Mouse (Mus musculus) liver, embryonic 14.5 days (tissue): Measurements from ENCODE around the gene Heatr5a. TPM values are rescaled to one million over a fixed set of nuclear protein-coding genes. Genes with fewer than 3 reads are reported as not detected.

Source experiments
- ATAC-seq: fragments of 200-750 bp; cut with Nextera tagmentation; 2 replicates; pipeline ENCODE4 v1.8.0; 2017; ENCODE audit warnings: moderate number of reproducible peaks, mild to moderate bottlenecking, moderate library complexity; ENCODE audit not compliant: insufficient read depth
- DNase-seq, 3 experiments: peaks; one replicate each; pipeline ENCODE4 v3.0.0-alpha.2; 2012 to 2013; ENCODE audit warnings: low read depth in 3 of 3, low spot score in 3 of 3
- H3K27ac ChIP-seq: fragments of 300-500 bp; sonication (generic); 2 replicates; pipeline ENCODE4 v1.5.1; 2014; ENCODE audit warnings: moderate library complexity, mild to moderate bottlenecking, control low read depth, inconsistent platforms
- H3K27me3 ChIP-seq: fragments of 300-500 bp; sonication (generic); 2 replicates; pipeline ENCODE4 v1.6.1; 2014; ENCODE audit warnings: mild to moderate bottlenecking, low read length, moderate library complexity; ENCODE audit not compliant: control insufficient read depth, insufficient read depth
- H3K36me3 ChIP-seq: fragments of 300-500 bp; sonication (generic); replicated peaks from 2 replicates; pipeline ENCODE4 v1.6.1; 2014; ENCODE audit warnings: low read depth; ENCODE audit not compliant: control insufficient read depth, insufficient read depth
- H3K4me1 ChIP-seq, 2 experiments: fragments of 200-500 bp in 1 of 2; fragments of 300-500 bp in 1 of 2; sonication (generic) in 1 of 2; replicated peaks; 2 replicates each; pipeline ENCODE4 v1.6.1; 2012 to 2014; ENCODE audit warnings: antibody characterized with exemption in 1 of 2, inconsistent platforms in 1 of 2, low read length in 1 of 2; ENCODE audit not compliant: control insufficient read depth in 2 of 2, insufficient read depth in 2 of 2
- H3K4me2 ChIP-seq: fragments of 300-500 bp; sonication (generic); 2 replicates; pipeline ENCODE4 v1.6.1; 2014; ENCODE audit warnings: low read depth, mild to moderate bottlenecking, control low read depth, moderate library complexity
- H3K4me3 ChIP-seq, 2 experiments: fragments of 200-500 bp in 1 of 2; fragments of 300-500 bp in 1 of 2; sonication (generic) in 1 of 2; 2 replicates each; pipeline ENCODE4 v1.5.1; 2012 to 2014; ENCODE audit warnings: low read depth in 2 of 2, low read length in 2 of 2, mild to moderate bottlenecking in 2 of 2, control low read depth in 1 of 2, inconsistent platforms in 1 of 2, moderate library complexity in 1 of 2; ENCODE audit not compliant: insufficient read depth in 1 of 2
- H3K9ac ChIP-seq: fragments of 300-500 bp; sonication (generic); replicated peaks from 2 replicates; pipeline ENCODE4 v1.6.1; 2014; ENCODE audit warnings: mild to moderate bottlenecking, control low read depth, moderate library complexity
- H3K9me3 ChIP-seq: fragments of 300-500 bp; sonication (generic); 2 replicates; pipeline ENCODE4 v1.6.1; 2016; ENCODE audit warnings: low read length, mixed read lengths; ENCODE audit not compliant: control insufficient read depth
- CTCF ChIP-seq: IDR thresholded peaks from 2 replicates; pipeline ENCODE4 v1.5.1; 2016; ENCODE audit warnings: antibody characterized with exemption, low read depth, control low read depth
- EP300 ChIP-seq: IDR thresholded peaks from 2 replicates; pipeline ENCODE4 v1.6.1; 2016; ENCODE audit warnings: antibody characterized with exemption, low read depth
- WGBS: fragments of 180-500 bp; shearing (Covaris S2); extraction: QIAGEN DNeasy Blood & Tissue Kit; methylation state at CpG from one replicate; pipeline ENCODE4 v1.1.7; 2014; ENCODE audit not compliant: insufficient replicate concordance; 5-methylcytosine and 5-hydroxymethylcytosine counted together
- polyA plus RNA-seq, 2 experiments: library from polyadenylated mRNA; depleted of rRNA in 1 of 2; stranded (reverse) in 1 of 2; unstranded in 1 of 2; fragments of >200 nt; fragmentation: Nextera tagmentation in 1 of 2; extraction: Ambion mirVana in 1 of 2; gene quantifications; 2 replicates each; pipeline versions ENCODE4 v1.2.1 to v1.2.3; 2012 to 2014

The Heatr5a gene
- polyA plus RNA-seq, 2 experiments = 5.6 to 8.2 TPM

DNA sequence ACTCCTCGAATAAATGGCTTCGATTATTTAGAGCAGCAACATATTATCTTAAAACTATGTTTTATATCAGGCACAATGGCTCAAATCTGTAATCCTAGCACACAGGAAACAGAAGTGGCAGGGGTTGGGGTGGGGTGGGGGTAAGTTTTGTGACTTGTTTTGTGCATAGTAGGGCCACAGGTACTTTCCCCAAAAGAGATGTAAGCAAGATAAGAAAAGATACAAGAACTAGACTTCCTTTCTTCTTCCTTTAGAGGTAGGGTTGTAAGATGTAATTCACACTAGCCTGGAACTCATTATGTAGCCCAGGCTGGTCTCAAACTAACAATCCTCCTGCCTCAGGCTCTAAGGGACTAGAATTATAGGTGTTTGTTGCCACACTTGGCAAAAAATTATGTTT lies 41.5 kb downstream of the Heatr5a start:
- 75% methylated on average over 2 of the region's 2 CpGs for WGBS

DNA sequence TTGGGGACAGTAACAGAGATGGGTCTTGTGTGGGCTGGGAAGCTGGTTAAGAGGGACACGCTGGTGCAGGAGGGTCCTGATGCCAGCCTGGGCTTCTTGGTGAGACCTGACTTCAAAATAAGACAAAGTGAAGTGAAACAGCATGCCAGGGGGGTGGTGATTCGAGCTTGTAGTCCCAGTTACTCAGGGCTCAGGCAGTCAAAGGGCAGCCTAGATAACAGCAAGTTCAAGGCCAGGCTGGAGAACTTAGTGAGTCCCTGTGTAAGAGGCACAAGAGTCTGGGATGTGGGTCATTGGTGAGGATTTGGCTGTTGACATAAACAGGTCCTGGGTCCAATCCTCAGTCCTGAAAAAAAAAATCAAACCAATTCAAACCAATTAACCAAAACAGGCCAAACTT lies 53.9 kb downstream of the Heatr5a start:
- Histone ChIP-seq H3K4me1 (no peaks in the 10 kb centered on the region), H3K27me3 (no peaks in the 10 kb centered on the region), H3K36me3 (peaks cover 21% of the 10 kb centered on the region), H3K27ac (no peak overlapping the region), H3K4me2 (no peak overlapping the region), H3K4me3 (no peak overlapping the region), H3K9ac (no peak overlapping the region), H3K9me3 (no peaks in the 10 kb centered on the region)
- WGBS = 74% methylated on average over 2 of the region's 2 CpGs
- no peak for ATAC-seq
- DNase-seq = no peak
- TF ChIP-seq CTCF = no peak
- no peak for TF ChIP-seq EP300

More for the DNA sequence above, 41.5 kb downstream of the Heatr5a start:
- H3K4me1 ChIP-seq = no peaks in the 10 kb centered on the region
- H3K27ac ChIP-seq = no peak overlapping the region
- DNase-seq = no peak
- TF ChIP-seq CTCF (no peak), EP300 (no peak)
- H3K36me3 ChIP-seq = peaks cover 9% of the 10 kb centered on the region
- H3K4me3 ChIP-seq = no peak overlapping the region
- no peak overlapping the region for H3K4me2 ChIP-seq
- H3K27me3 ChIP-seq = no peaks in the 10 kb centered on the region
- no peak for ATAC-seq
- no peak overlapping the region for H3K9ac ChIP-seq
- H3K9me3 ChIP-seq = no peaks in the 10 kb centered on the region

DNA sequence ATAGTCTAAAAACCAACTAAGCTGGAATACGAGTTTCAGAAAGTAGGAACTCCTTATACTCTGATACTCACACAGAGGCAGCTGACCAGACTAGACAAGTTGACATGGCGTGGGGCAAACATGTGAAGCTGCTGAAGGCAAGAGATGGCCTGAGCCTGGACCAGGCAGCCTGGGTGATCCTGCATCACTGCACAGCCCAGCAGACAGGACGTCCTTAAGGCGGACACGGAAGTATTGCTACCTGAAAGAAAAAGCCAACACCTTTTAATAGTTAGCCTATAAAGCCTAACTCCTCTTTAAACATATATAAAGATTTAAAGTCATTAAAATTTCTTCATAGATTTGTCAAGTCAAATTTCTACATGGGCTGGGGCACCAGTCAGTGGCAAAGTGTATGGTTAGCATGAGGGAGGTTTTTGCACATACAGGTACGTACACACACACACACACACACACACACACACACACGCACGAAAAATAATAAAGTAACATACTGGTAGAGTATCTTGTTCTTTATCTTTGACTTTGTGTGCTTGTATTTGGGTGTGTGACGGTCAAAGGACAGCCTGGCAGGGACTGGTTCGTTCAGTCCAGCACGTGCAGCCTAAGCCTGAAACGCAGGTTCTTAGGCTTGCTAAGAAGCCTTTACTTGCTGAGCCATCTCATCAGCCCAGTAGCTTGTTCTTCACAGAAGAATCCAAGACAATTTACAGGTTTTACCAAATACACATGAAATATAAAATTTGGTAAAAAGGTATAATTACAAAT lies 56.0 kb downstream of the Heatr5a start:
- WGBS = 81% methylated on average over 12 of the region's 12 CpGs
- no peak for TF ChIP-seq EP300
- TF ChIP-seq CTCF = no peak
- H3K9me3 ChIP-seq = no peaks in the 10 kb centered on the region
- H3K4me2 ChIP-seq = no peak overlapping the region
- DNase-seq = no peak
- no peaks in the 10 kb centered on the region for H3K4me1 ChIP-seq
- no peak overlapping the region for H3K9ac ChIP-seq
- no peak overlapping the region for H3K27ac ChIP-seq
- ATAC-seq = no peak
- H3K36me3 ChIP-seq = peaks cover 23% of the 10 kb centered on the region
- H3K4me3 ChIP-seq = no peak overlapping the region
- H3K27me3 ChIP-seq = no peaks in the 10 kb centered on the region

DNA sequence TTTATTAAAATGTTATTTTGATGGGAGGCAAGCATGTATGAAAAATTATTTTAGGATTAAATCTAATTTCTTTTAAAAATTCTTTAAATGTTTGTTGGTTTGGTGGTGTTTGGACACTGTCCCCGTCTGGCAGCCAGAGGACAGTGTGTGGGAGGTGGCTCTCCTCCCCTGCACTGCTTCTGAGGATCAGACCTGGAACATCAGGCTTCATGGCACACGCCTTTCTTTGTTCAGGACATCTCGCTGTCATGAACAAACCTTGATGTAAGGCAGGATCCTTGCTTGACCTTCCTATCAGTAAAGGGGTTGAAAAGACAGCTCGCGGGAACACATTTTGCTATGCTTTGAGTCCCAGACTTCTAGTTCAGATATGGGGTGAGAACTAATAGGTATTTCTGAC lies 61.9 kb downstream of the Heatr5a start:
- no peak for DNase-seq
- Histone ChIP-seq H3K9ac (no peak overlapping the region), H3K27me3 (no peaks in the 10 kb centered on the region), H3K4me2 (no peak overlapping the region), H3K36me3 (peaks cover 16% of the 10 kb centered on the region), H3K9me3 (no peaks in the 10 kb centered on the region), H3K27ac (no peak overlapping the region), H3K4me1 (no peaks in the 10 kb centered on the region), H3K4me3 (no peak overlapping the region)
- TF ChIP-seq CTCF (no peak), EP300 (no peak)
- WGBS = 82% methylated on average over 5 of the region's 5 CpGs
- ATAC-seq = no peak

DNA sequence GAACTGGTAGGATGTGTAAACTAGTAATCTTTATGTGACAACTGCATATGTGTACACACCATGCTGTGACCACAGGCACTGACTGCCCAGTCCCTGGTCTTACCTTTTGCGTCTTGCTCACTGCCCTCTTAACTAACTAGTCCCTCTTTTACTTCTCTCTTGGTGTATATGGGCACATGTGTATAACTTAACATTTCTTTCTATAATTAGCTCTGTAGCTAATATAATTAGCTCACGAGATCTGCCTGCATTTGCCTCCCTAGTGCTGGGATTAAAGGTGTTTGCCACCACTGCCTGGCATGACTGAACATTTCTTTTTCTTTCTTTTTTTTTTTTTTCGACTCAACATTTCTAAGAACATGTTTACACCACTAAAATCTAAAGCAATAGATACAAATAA lies 63.6 kb downstream of the Heatr5a start:
- 78% methylated on average over 3 of the region's 3 CpGs for WGBS
- ATAC-seq (no peak), DNase-seq (no peak)
- Histone ChIP-seq H3K36me3 (peaks cover 9% of the 10 kb centered on the region; the same call in 1 of the 2 replicates), H3K4me2 (no peak overlapping the region), H3K27me3 (no peaks in the 10 kb centered on the region), H3K9me3 (no peaks in the 10 kb centered on the region), H3K4me3 (no peak overlapping the region), H3K9ac (no peak overlapping the region), H3K27ac (no peak overlapping the region), H3K4me1 (no peaks in the 10 kb centered on the region)
- TF ChIP-seq EP300 (no peak), CTCF (no peak)
